Mouse (Mus musculus) bone marrow, adult 2 months (tissue): Measurements from ENCODE around the gene Fam189a1.

ENCODE experiments used
- CTCF ChIP-seq: fragments of 200-500 bp; IDR thresholded peaks from 2 replicates; pipeline ENCODE4 v1.5.1; 2011; ENCODE audit warnings: low read length, control low read depth; ENCODE audit not compliant: control insufficient read depth, insufficient read depth
- POLR2A ChIP-seq: fragments of 200-500 bp; IDR thresholded peaks from 2 replicates; pipeline ENCODE4 v1.6.1; 2011; ENCODE audit warnings: low read depth, mild to moderate bottlenecking, control low read depth, low read length, borderline replicate concordance; ENCODE audit not compliant: control insufficient read depth

GRCm38 (mm10) chr7:64871987-64872742 lies 284.2 kb downstream of the Fam189a1 start:
- TF ChIP-seq POLR2A (no peak), CTCF (no peak)
